Mouse (Mus musculus): Measurements from ENCODE around the gene Acyp2.
"Not testable (repeated sequence)": the region's sequence is repeated elsewhere in the genome, so short reads cannot be mapped to it uniquely, and the experiment has no call there.

GRCm38 (mm10) chr11:30621386-30622363 is 27.7 kb downstream of the Acyp2 start:
- not testable (repeated sequence) for TF ChIP-seq CTCF (IDR thresholded peaks at IDR 0.05; ENCODE audit: low read depth); EP300 (optimal IDR thresholded peaks at IDR 0.05)

All from stomach, postnatal 0 days (tissue).